Mouse (Mus musculus) limb, embryonic 12.5 days (tissue): ENCODE data around the gene Celf1. TPM values are rescaled to one million over a fixed set of nuclear protein-coding genes. Genes with fewer than 3 reads are reported as not detected.
"Not testable (repeated sequence)": the region's sequence is repeated elsewhere in the genome, so short reads cannot be mapped to it uniquely, and the experiment has no call there.

Source experiments
- ATAC-seq: fragments of 200-750 bp; cut with Nextera tagmentation; 2 replicates; pipeline ENCODE4 v1.8.0; 2017; ENCODE audit warnings: low read depth, moderate TSS enrichment; ENCODE audit not compliant: insufficient number of reproducible peaks, insufficient read depth, low FRiP score, low TSS enrichment
- H3K27ac ChIP-seq: fragments of 300-500 bp; sonication (generic); 2 replicates; pipeline ENCODE4 v1.5.1; 2016; ENCODE audit warnings: mild to moderate bottlenecking, moderate library complexity
- H3K27me3 ChIP-seq: fragments of 300-500 bp; sonication (generic); 2 replicates; pipeline ENCODE4 v1.6.1; 2016; ENCODE audit warnings: mild to moderate bottlenecking, moderate library complexity
- H3K36me3 ChIP-seq: fragments of 300-500 bp; sonication (generic); 2 replicates; pipeline ENCODE4 v1.6.1; 2016; ENCODE audit warnings: mild to moderate bottlenecking, moderate library complexity
- H3K4me1 ChIP-seq: fragments of 300-500 bp; sonication (generic); replicated peaks from 2 replicates; pipeline ENCODE4 v1.6.1; 2016
- H3K4me2 ChIP-seq: fragments of 300-500 bp; sonication (generic); 2 replicates; pipeline ENCODE4 v1.6.1; 2016; ENCODE audit warnings: mild to moderate bottlenecking, moderate library complexity
- H3K4me3 ChIP-seq: fragments of 300-500 bp; sonication (generic); replicated peaks from 2 replicates; pipeline ENCODE4 v1.5.1; 2016; ENCODE audit warnings: mild to moderate bottlenecking
- H3K9ac ChIP-seq: fragments of 300-500 bp; sonication (generic); replicated peaks from 2 replicates; pipeline ENCODE4 v1.6.1; 2016; ENCODE audit warnings: mild to moderate bottlenecking, moderate library complexity
- H3K9me3 ChIP-seq: fragments of 300-500 bp; sonication (generic); 2 replicates; pipeline ENCODE4 v1.6.1; 2016; ENCODE audit warnings: mild to moderate bottlenecking, moderate library complexity
- WGBS: fragments of 180-500 bp; shearing (Covaris S2); methylation state at CpG from one replicate; pipeline ENCODE4 v1.1.7; 2016; 5-methylcytosine and 5-hydroxymethylcytosine counted together
- polyA plus RNA-seq: library from polyadenylated mRNA; unstranded; fragments of >200 nt; fragmentation: Nextera tagmentation; extraction: Ambion mirVana; gene quantifications from 2 replicates; pipeline ENCODE4 v1.2.1, GENCODE M21; 2016

The Celf1 gene
- polyA plus RNA-seq, 1 experiment from 2014 or later, result 125 TPM

DNA sequence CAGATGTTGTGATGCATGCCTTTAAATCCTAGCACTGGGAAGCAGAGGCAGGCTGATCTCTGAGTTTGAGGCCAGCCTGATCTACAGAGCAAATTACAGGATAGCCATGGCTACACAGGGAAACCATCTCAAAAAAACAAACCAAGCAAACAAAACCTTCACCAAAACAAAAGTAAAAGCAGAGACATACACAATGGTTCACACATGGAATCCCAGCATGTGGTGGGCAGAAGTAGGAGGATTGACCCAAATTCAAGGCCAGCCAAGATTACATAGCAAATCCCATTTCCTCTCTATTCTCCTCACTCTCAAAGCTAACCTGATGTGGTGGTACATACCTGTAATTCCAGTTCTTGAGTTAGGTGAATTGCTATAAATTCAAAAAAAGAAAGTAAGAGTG is 33.9 kb downstream of the Celf1 start:
- Histone ChIP-seq H3K4me2 (no peak overlapping the region), H3K9me3 (no peaks in the 10 kb centered on the region), H3K9ac (no peak overlapping the region), H3K27ac (no peak overlapping the region), H3K4me3 (no peak overlapping the region), H3K27me3 (no peaks in the 10 kb centered on the region), H3K4me1 (no peaks in the 10 kb centered on the region), H3K36me3 (peaks cover 7% of the 10 kb centered on the region; the same call in 1 of the 2 replicates)
- ATAC-seq, result no peak

GRCm38 (mm10) chr2:90975181-90975835 is 35.1 kb downstream of the Celf1 start:
- WGBS, result 86% methylated on average over 7 of the region's 7 CpGs
- Histone ChIP-seq H3K27ac (no peak overlapping the region), H3K36me3 (peaks cover 7% of the 10 kb centered on the region; the same call in 1 of the 2 replicates), H3K4me1 (no peaks in the 10 kb centered on the region), H3K27me3 (no peaks in the 10 kb centered on the region), H3K4me3 (no peak overlapping the region), H3K4me2 (no peak overlapping the region), H3K9ac (no peak overlapping the region), H3K9me3 (no peaks in the 10 kb centered on the region)
- no peak for ATAC-seq

DNA sequence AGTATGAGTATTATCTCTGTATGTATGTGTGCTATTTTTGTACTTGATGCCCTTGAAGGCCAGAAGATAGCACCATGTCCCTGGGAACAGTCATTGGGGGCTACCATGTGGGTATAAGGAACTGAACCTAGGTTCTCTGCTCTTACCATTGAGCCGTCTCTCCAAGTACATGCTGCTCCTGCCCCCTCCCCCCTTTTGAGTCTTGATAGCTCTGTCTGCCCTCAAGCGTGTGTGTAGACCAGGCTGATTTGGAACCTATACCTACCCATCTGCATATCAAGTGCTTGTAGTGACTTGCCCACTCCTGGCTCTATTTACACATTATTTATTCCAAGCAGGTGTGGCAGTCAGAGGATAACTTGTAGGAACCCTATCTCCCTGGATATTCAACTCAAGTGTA is 36.4 kb downstream of the Celf1 start:
- Histone ChIP-seq H3K9me3 (no peaks in the 10 kb centered on the region), H3K4me2 (no peak overlapping the region), H3K4me3 (no peak overlapping the region), H3K36me3 (peaks cover 7% of the 10 kb centered on the region; the same call in 1 of the 2 replicates), H3K4me1 (no peaks in the 10 kb centered on the region), H3K9ac (no peak overlapping the region), H3K27me3 (no peaks in the 10 kb centered on the region), H3K27ac (no peak overlapping the region)
- 72% methylated on average over 2 of the region's 2 CpGs for WGBS
- ATAC-seq, result no peak

DNA sequence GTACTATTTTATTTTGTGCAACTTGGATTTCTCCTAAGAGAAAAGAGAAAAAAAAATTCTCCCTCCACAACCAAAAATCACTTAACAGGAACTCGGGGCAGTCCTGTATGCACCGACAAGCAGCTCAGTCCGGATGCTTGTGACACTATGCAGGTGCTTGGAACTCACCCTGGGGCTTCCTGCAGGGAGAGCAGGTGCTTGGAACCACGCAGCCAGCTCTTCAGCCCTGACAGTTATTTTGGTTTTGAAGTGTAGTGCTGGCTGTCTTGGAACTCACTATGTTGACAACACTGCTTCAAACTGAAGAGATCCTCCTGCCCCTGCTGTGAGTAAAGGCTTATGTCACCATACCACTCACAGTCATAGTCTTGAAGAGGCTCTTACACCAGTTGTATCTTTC is 37.1 kb downstream of the Celf1 start:
- H3K4me2 ChIP-seq, result no peak overlapping the region
- WGBS, result 79% methylated on average over 4 of the region's 4 CpGs
- no peak for ATAC-seq

GRCm38 (mm10) chr2:90986055-90986454 is 45.9 kb downstream of the Celf1 start:
- no peak overlapping the region for H3K9ac ChIP-seq
- H3K4me2 ChIP-seq, result no peak overlapping the region
- H3K36me3 ChIP-seq, result no peaks in the 10 kb centered on the region; the same call in 1 of the 2 replicates
- no peaks in the 10 kb centered on the region for H3K27me3 ChIP-seq
- H3K27ac ChIP-seq, result no peak overlapping the region
- WGBS, result 80% methylated on average over 3 of the region's 3 CpGs
- no peak overlapping the region for H3K4me3 ChIP-seq
- peaks cover 7% of the 10 kb centered on the region; the same call in 1 of the 2 replicates for H3K4me1 ChIP-seq
- ATAC-seq, result no peak
- H3K9me3 ChIP-seq, result no peaks in the 10 kb centered on the region

More for the DNA sequence above, 37.1 kb downstream of the Celf1 start:
- no peaks in the 10 kb centered on the region for H3K4me1 ChIP-seq
- H3K9me3 ChIP-seq, result no peaks in the 10 kb centered on the region
- no peaks in the 10 kb centered on the region for H3K27me3 ChIP-seq
- peaks cover 7% of the 10 kb centered on the region; the same call in 1 of the 2 replicates for H3K36me3 ChIP-seq
- no peak overlapping the region for H3K27ac ChIP-seq
- no peak overlapping the region for H3K9ac ChIP-seq
- no peak overlapping the region for H3K4me3 ChIP-seq

GRCm38 (mm10) chr2:91008536-91008935 is 68.4 kb downstream of the Celf1 start:
- Histone ChIP-seq H3K4me1 (no peaks in the 10 kb centered on the region), H3K9me3 (no peaks in the 10 kb centered on the region), H3K27me3 (no peaks in the 10 kb centered on the region), H3K4me3 (no peak overlapping the region), H3K9ac (no peak overlapping the region), H3K27ac (no peak overlapping the region), H3K4me2 (no peak overlapping the region), H3K36me3 (peaks cover 87% of the 10 kb centered on the region)
- ATAC-seq, result no peak
- WGBS, result 97% methylated on average over 8 of the region's 8 CpGs

DNA sequence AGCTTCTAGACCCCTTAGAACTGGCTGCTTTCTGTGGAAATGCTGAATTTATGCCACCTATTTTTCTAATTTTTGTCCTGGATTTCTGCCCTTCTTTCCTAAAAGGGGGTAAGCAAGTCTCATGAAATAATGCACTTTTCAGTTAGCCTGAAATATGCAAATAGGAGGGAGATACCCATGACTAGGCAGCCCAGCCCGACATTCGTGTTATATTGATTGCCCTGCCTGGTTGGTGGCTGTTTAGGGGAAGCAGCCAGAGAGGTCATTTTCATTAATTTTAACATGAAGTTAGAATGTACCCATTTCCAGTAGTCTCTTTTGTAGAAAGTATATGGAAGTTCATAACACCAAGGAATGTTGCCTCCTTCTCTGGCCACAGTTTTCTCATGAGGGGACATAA is 73.7 kb downstream of the Celf1 start:
- Histone ChIP-seq H3K9ac (no peak overlapping the region), H3K4me2 (no peak overlapping the region), H3K9me3 (no peaks in the 10 kb centered on the region), H3K27me3 (no peaks in the 10 kb centered on the region), H3K4me1 (no peaks in the 10 kb centered on the region), H3K27ac (no peak overlapping the region), H3K36me3 (peaks cover 91% of the 10 kb centered on the region), H3K4me3 (no peak overlapping the region)
- ATAC-seq, result no peak
- WGBS, result 92% methylated on average over 2 of the region's 2 CpGs

GRCm38 (mm10) chr2:91015386-91015785 is 75.2 kb downstream of the Celf1 start:
- no peaks in the 10 kb centered on the region for H3K9me3 ChIP-seq
- H3K36me3 ChIP-seq, result peaks cover 86% of the 10 kb centered on the region
- no peak overlapping the region for H3K9ac ChIP-seq
- H3K27me3 ChIP-seq, result no peaks in the 10 kb centered on the region
- no peak for ATAC-seq
- H3K4me2 ChIP-seq, result no peak overlapping the region
- no peak overlapping the region for H3K4me3 ChIP-seq
- WGBS, result 88% methylated on average over 4 of the region's 4 CpGs
- H3K4me1 ChIP-seq, result no peaks in the 10 kb centered on the region
- no peak overlapping the region for H3K27ac ChIP-seq

DNA sequence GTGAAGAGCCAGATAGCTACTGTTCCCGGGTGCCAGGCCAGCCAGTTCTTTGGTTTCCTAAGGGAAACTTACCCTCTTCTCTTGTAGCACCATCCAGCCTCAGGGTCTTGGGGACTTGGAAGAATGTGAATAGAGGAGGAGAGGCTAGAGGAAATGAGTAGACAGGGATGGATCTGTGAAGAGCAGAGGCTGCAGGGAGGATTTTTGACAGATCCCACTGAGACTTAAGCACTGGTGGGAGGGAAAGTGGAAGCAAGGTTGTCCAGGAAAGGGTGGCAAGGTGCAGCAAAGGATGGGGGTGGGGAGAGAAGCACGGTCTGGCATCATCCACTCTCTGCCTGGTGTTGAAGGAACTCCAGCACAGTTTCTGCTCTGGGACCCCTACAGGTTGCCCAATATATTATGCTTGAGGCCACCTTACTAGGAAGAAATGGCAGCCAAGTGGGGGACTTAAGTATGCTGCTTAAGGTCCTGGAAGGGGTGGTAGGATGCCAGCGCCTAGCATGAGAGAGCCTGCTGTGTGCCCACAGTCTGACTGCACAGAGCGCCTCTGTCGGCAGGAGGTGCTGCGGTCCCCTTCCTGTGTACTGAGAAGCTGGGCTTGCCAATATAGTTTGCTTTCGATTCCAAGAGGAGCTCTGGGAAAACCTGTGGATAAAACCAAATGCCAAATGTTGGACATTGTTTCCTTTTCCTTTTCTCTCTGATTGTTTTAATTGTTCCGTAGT is 78.0 kb downstream of the Celf1 start:
- no peak for ATAC-seq
- Histone ChIP-seq H3K9ac (no peak overlapping the region), H3K27me3 (no peaks in the 10 kb centered on the region), H3K4me3 (no peak overlapping the region), H3K9me3 (no peaks in the 10 kb centered on the region), H3K36me3 (peaks cover 74% of the 10 kb centered on the region), H3K4me2 (no peak overlapping the region), H3K4me1 (no peaks in the 10 kb centered on the region), H3K27ac (no peak overlapping the region)
- WGBS, result 89% methylated on average over 8 of the region's 8 CpGs

GRCm38 (mm10) chr2:91019911-91020310 is 79.7 kb downstream of the Celf1 start:
- no peak overlapping the region for H3K27ac ChIP-seq
- H3K9me3 ChIP-seq, result no peaks in the 10 kb centered on the region
- ATAC-seq, result no peak
- 97% methylated on average over 3 of the region's 3 CpGs for WGBS
- no peak overlapping the region for H3K4me2 ChIP-seq
- no peak overlapping the region for H3K4me3 ChIP-seq
- no peaks in the 10 kb centered on the region for H3K27me3 ChIP-seq
- H3K9ac ChIP-seq, result no peak overlapping the region
- no peaks in the 10 kb centered on the region for H3K4me1 ChIP-seq
- peaks cover 57% of the 10 kb centered on the region for H3K36me3 ChIP-seq

DNA sequence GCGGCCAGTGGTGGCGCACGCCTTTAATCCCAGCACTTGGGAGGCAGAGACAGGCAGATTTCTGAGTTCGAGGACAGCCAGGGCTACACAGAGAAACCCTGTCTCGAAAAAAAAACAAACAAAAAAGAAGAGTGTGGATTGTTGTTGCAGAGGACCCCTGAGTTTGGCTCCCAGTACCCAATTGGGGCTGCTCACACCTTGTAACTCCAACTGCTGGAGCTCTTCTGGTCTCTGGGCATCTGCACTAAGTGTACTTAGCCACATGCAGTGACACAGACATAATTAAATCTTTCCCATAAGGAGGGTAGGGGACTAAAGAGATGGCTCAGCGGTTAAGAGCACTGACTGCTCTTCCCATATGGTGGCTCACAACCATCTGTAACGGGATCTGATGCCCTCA is 82.1 kb downstream of the Celf1 start:
- H3K27me3 ChIP-seq, H3K4me3 ChIP-seq, ATAC-seq, H3K9ac ChIP-seq, H3K4me2 ChIP-seq, H3K27ac ChIP-seq, H3K4me1 ChIP-seq, H3K9me3 ChIP-seq: not testable (repeated sequence)
- peaks cover 36% of the 10 kb centered on the region for H3K36me3 ChIP-seq
- WGBS, result 98% methylated on average over 7 of the region's 7 CpGs
